Mouse (Mus musculus): ENCODE measurements around the gene Gm10037.
"Not testable (repeated sequence)": the region's sequence is repeated elsewhere in the genome, so short reads cannot be mapped to it uniquely, and the experiment has no call there.

Gene Gm10037

GRCm38 (mm10) chr13:67830911-67831336, at the start of gene Gm10037:
Gene Gm10037, plus strand, starts transcription at chr13:67831106.
- DNase-seq (ENCODE audit: low spot score) = peak; percentile 16

GRCm38 (mm10) chr13:67791921-67792455, 38.9 kb upstream of the Gm10037 start:
- no peak for DNase-seq (ENCODE audit: low spot score)

GRCm38 (mm10) chr13:67798618-67799017, 32.3 kb upstream of the Gm10037 start:
- no peak for DNase-seq (ENCODE audit: low spot score)

- DNase-seq (ENCODE audit: low spot score) = not testable (repeated sequence)
These were observed 31.8 kb upstream of the Gm10037 start for GRCm38 (mm10) chr13:67799151-67799550.

GRCm38 (mm10) chr13:67811651-67812210, 19.2 kb upstream of the Gm10037 start:
- no peak for DNase-seq (ENCODE audit: low spot score)

- no peak for DNase-seq (ENCODE audit: low spot score)
These were observed 17.8 kb upstream of the Gm10037 start for GRCm38 (mm10) chr13:67812961-67813709.

GRCm38 (mm10) chr13:67813710-67814660, 16.9 kb upstream of the Gm10037 start, which contains the start of gene Zfp273:
Gene Zfp273, plus strand, starts transcription at chr13:67813740.
- peak; percentile 73 for DNase-seq (ENCODE audit: low spot score)

- DNase-seq (ENCODE audit: low spot score) = no peak
These were observed 12.3 kb upstream of the Gm10037 start for GRCm38 (mm10) chr13:67818636-67819035.

- DNase-seq (ENCODE audit: low spot score) = not testable (repeated sequence)
These were observed 2.2 kb downstream of the Gm10037 start for GRCm38 (mm10) chr13:67833137-67833536.

- DNase-seq (ENCODE audit: low spot score) = no peak
These were observed 12.8 kb downstream of the Gm10037 start for GRCm38 (mm10) chr13:67843775-67844118.

- peak; percentile 8 for DNase-seq (ENCODE audit: low spot score)
These were observed 13.4 kb downstream of the Gm10037 start for GRCm38 (mm10) chr13:67844119-67844852.

GRCm38 (mm10) chr13:67844853-67845194, 13.9 kb downstream of the Gm10037 start:
- DNase-seq (ENCODE audit: low spot score) = no peak

- no peak for DNase-seq (ENCODE audit: low spot score)
These were observed 19.5 kb downstream of the Gm10037 start for GRCm38 (mm10) chr13:67850361-67850760.

GRCm38 (mm10) chr13:67853130-67853529, 22.2 kb downstream of the Gm10037 start:
- no peak for DNase-seq (ENCODE audit: low spot score)

- no peak for DNase-seq (ENCODE audit: low spot score)
These were observed 23.1 kb downstream of the Gm10037 start for GRCm38 (mm10) chr13:67853983-67854382.

- DNase-seq (ENCODE audit: low spot score) = no peak
These were observed 26.4 kb downstream of the Gm10037 start for GRCm38 (mm10) chr13:67857317-67857716.

GRCm38 (mm10) chr13:67862508-67862907, 31.6 kb downstream of the Gm10037 start:
- no peak for DNase-seq (ENCODE audit: low spot score)

- no peak for DNase-seq (ENCODE audit: low spot score)
These were observed 32.1 kb downstream of the Gm10037 start, which contains the start of gene BC048507 for GRCm38 (mm10) chr13:67863026-67863425. Gene BC048507, plus strand, starts transcription at chr13:67863326.

GRCm38 (mm10) chr13:67864764-67865350, 34.0 kb downstream of the Gm10037 start:
- no peak for DNase-seq (ENCODE audit: low spot score)

- DNase-seq (ENCODE audit: low spot score) = no peak
These were observed 37.0 kb downstream of the Gm10037 start for GRCm38 (mm10) chr13:67867899-67868298.

GRCm38 (mm10) chr13:67876049-67876698, 45.3 kb downstream of the Gm10037 start:
- DNase-seq (ENCODE audit: low spot score) = not testable (repeated sequence)

All from ovary, postnatal 10 days (tissue).